Mouse (Mus musculus) liver, embryonic 18 days (tissue): ENCODE data around the gene Iqcd. TPM values are rescaled to one million over a fixed set of nuclear protein-coding genes. Genes with fewer than 3 reads are reported as not detected.

ENCODE experiments used
- polyA plus RNA-seq: library from polyadenylated mRNA; depleted of rRNA; stranded (reverse); fragments of >200 nt; gene quantifications from 2 replicates; pipeline ENCODE4 v1.2.3, GENCODE M21; 2012; rRNA removed

Gene Iqcd
- polyA plus RNA-seq = 1.6 and 2.4 TPM in 2 replicates

GRCm38 (mm10) chr5:120588569-120589094, at the start of gene Iqcd, which contains the start of gene Tpcn1:
TSS of gene Iqcd (plus strand) at chr5:120589016.
TSS of gene Tpcn1 (minus strand) at chr5:120588673.

DNA sequence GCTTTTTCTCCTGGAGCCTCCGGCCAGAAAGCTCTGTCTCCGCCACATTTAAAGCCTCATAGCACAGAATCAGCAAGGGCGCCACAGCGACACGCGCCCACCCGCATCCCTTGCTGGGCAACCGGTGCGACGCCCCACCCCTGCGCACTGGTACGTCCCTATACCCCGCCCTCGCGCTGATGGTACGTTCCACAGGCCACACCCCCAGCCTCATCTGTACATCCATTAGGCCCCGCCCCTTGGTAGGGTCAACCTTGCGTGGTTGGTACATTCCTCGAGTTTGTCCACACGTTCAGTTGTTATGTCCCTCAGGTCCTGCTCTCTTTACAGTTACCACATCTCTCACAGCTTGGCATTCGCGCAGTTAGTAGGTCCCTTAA, 23.6 kb downstream of the Iqcd start, which contains the start of the genes Rita1 and Ddx54:
Gene Rita1, minus strand, starts transcription at position 148 of the 380 bp plus-strand sequence.
Gene Ddx54, plus strand, starts transcription at position 298 of the 380 bp plus-strand sequence.

DNA sequence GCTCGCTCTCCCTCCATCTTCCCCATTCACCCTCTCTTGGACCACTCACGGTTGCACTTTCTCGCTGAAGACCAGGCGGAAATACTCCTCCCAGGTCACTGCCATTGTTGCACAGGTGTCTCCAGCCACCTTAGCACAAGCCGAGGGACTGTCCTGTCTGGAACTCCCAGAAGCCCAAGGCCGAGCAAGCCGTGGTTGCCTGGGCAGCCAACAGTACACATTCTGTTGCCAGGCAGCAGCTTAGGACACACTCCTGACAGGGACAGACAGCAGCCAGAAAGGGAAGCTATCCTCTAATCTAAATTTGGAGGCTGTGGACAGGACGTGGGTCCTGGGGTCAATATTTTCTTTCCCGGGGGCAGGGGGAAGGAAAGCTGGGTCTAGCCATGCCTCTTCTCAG, 45.3 kb downstream of the Iqcd start, which contains the start of gene Cfap73:
Gene Cfap73, minus strand, starts transcription at position 105 of the 400 bp plus-strand sequence.

DNA sequence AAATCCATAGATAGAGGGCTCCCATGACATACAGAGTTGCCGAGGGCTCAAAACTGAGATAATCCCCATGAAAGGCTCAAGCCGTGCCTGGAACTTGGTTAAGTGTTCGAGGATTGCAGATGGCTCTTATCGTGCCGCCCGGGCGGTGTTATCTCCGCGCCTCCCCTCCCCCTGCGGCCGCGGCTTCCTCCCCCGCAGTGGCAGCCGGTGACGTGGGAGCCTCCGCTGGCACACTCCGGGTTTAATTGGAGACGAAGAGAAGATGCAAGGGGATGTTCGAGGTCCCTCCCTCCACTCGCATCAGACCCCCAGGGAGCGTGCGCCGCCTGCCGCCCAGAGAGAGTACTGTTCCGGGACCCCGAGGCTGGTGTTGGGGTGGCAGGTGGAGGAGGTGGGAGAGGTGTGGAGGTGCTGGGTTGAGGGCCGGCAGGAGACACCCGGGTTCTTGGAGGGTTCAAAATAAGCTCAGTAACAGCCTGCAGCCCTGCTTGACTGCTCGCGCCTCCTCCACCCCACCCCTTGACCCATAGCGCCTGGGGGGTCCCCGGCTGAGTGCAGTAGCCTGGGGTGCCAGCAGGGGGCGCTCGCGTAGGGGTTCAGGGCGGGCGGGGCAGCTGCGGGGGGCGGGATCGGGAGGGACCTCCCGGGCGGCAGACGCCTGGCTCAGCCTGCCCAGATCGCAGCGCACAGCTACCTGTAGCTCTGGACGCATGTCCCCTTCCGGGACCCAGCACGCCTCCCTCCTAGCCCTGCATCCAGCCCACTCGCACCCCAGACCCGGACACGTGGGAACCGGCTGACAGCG, 60.0 kb downstream of the Iqcd start, which contains the start of gene Rasal1:
Gene Rasal1, plus strand, starts transcription at position 244 of the 805 bp plus-strand sequence.

Other genes with a start within 250 kb of the Iqcd start
- gene Lhx5, start 157.3 kb upstream of the Iqcd start, polyA plus RNA-seq = not detected in 2 replicates
- gene Sdsl, start 116.2 kb upstream of the Iqcd start, polyA plus RNA-seq = 7.2 and 8.4 TPM in 2 replicates
- gene Sds, start 112.5 kb upstream of the Iqcd start, polyA plus RNA-seq = 6.9 and 8.2 TPM in 2 replicates
- gene Plbd2, start 85.4 kb upstream of the Iqcd start, polyA plus RNA-seq = 6.3 and 7.4 TPM in 2 replicates
- 14.6 and 16.4 TPM in 2 replicates for gene Slc8b1, start 77.8 kb upstream of the Iqcd start, polyA plus RNA-seq
- 16.8 and 21.7 TPM in 2 replicates for gene Tpcn1, start 343 bp upstream of the Iqcd start, polyA plus RNA-seq
- 6.0 and 6.9 TPM in 2 replicates for gene Rita1, start 23.6 kb downstream of the Iqcd start, polyA plus RNA-seq
- 13.7 and 14.9 TPM in 2 replicates for gene Ddx54, start 23.7 kb downstream of the Iqcd start, polyA plus RNA-seq
- not detected in 2 replicates for gene Cfap73, start 45.2 kb downstream of the Iqcd start, polyA plus RNA-seq
- gene Rasal1, start 59.8 kb downstream of the Iqcd start, polyA plus RNA-seq = 0.22 and 0.29 TPM in 2 replicates
- 0.13 and 0.15 TPM in 2 replicates for gene Dtx1, start 122.9 kb downstream of the Iqcd start, polyA plus RNA-seq
- gene Oas2, start 160.8 kb downstream of the Iqcd start, polyA plus RNA-seq = 10.7 and 11.6 TPM in 2 replicates
- 3.6 and 6.9 TPM in 2 replicates for gene Oas3, start 188.6 kb downstream of the Iqcd start, polyA plus RNA-seq
- 0.15 and 0.26 TPM in 2 replicates for gene Oas1e, start 206.5 kb downstream of the Iqcd start, polyA plus RNA-seq
- 0.87 and 1.0 TPM in 2 replicates for gene Oas1c, start 223.5 kb downstream of the Iqcd start, polyA plus RNA-seq